Mouse (Mus musculus): ENCODE results near the gene Akr7a5.

GRCm38 (mm10) chr4:139310171-139310898 lies at the start of gene Akr7a5, which contains the start of gene Pqlc2:
- no peak for TF ChIP-seq CTCF (IDR thresholded peaks at IDR 0.05; ENCODE audit: low read depth, low read length)
- peak; percentile 96 for TF ChIP-seq POLR2A (IDR thresholded peaks at IDR 0.05; ENCODE audit: extremely low read depth, insufficient read depth, low read length)
